Mouse (Mus musculus) spleen, postnatal 36 days (tissue): Measurements from ENCODE around the gene Havcr2.
"Not testable (repeated sequence)": the region's sequence is repeated elsewhere in the genome, so short reads cannot be mapped to it uniquely, and the experiment has no call there.

Experiments used
- DNase-seq, 2 experiments: peaks; one replicate each; pipeline ENCODE4 v3.0.0; 2022; ENCODE audit warnings: low spot score in 2 of 2, mixed read lengths in 1 of 2

Gene Havcr2

GRCm38 (mm10) chr11:46454453-46455045, at the start of gene Havcr2:
Gene Havcr2, plus strand, starts transcription at chr11:46454935.
- no peak for DNase-seq

GRCm38 (mm10) chr11:46404986-46405385, 49.7 kb upstream of the Havcr2 start:
- DNase-seq = no peak

- no peak for DNase-seq
Measured at GRCm38 (mm10) chr11:46406721-46407120, 48.0 kb upstream of the Havcr2 start.

- no peak for DNase-seq
Measured at GRCm38 (mm10) chr11:46410018-46410563, 44.6 kb upstream of the Havcr2 start.

- DNase-seq = no peak
Measured at GRCm38 (mm10) chr11:46418438-46418837, 36.3 kb upstream of the Havcr2 start.

GRCm38 (mm10) chr11:46418860-46419259, 35.9 kb upstream of the Havcr2 start:
- DNase-seq = no peak

GRCm38 (mm10) chr11:46421086-46421888, 33.4 kb upstream of the Havcr2 start:
- DNase-seq = no peak

GRCm38 (mm10) chr11:46428131-46428530, 26.6 kb upstream of the Havcr2 start:
- not testable (repeated sequence) for DNase-seq

GRCm38 (mm10) chr11:46430123-46430522, 24.6 kb upstream of the Havcr2 start:
- DNase-seq = no peak

- DNase-seq = peak; percentile 77 to 84
Measured at GRCm38 (mm10) chr11:46431129-46431528, 23.6 kb upstream of the Havcr2 start.

- DNase-seq = no peak
Measured at GRCm38 (mm10) chr11:46435363-46435762, 19.4 kb upstream of the Havcr2 start.

- DNase-seq = peak; percentile 96 to 97
Measured at GRCm38 (mm10) chr11:46436760-46437458, 17.8 kb upstream of the Havcr2 start, which contains the start of gene Med7. Gene Med7, plus strand, starts transcription at chr11:46436925.

GRCm38 (mm10) chr11:46437459-46438000, 17.2 kb upstream of the Havcr2 start:
- peak in 1 of 2 experiments; percentile 19 for DNase-seq

- no peak for DNase-seq
Measured at GRCm38 (mm10) chr11:46439005-46439543, 15.7 kb upstream of the Havcr2 start.

- no peak for DNase-seq
Measured at GRCm38 (mm10) chr11:46441774-46442173, 13.0 kb upstream of the Havcr2 start.

GRCm38 (mm10) chr11:46443152-46443551, 11.6 kb upstream of the Havcr2 start:
- DNase-seq = no peak

GRCm38 (mm10) chr11:46443979-46444378, 10.8 kb upstream of the Havcr2 start:
- no peak for DNase-seq

- DNase-seq = no peak
Measured at GRCm38 (mm10) chr11:46446150-46446549, 8.6 kb upstream of the Havcr2 start.

GRCm38 (mm10) chr11:46447644-46448484, 6.9 kb upstream of the Havcr2 start:
- DNase-seq = peak; percentile 38 to 62

- peak in 1 of 2 experiments; percentile 14 for DNase-seq
Measured at GRCm38 (mm10) chr11:46449461-46450080, 5.2 kb upstream of the Havcr2 start.
